Mouse (Mus musculus): ENCODE measurements around the gene Htr6.

Htr6 gene

GRCm38 (mm10) chr4:139042611-139043010 is 32.8 kb downstream of the Htr6 start:
- no peak for DNase-seq

- DNase-seq, result no peak
Observed at GRCm38 (mm10) chr4:139040084-139040839, 35.1 kb downstream of the Htr6 start.

GRCm38 (mm10) chr4:139037795-139038607 is 37.4 kb downstream of the Htr6 start:
- no peak for DNase-seq

- DNase-seq, result no peak
Observed at GRCm38 (mm10) chr4:139035799-139036198, 39.6 kb downstream of the Htr6 start.

GRCm38 (mm10) chr4:139034942-139035341 is 40.4 kb downstream of the Htr6 start:
- DNase-seq, result no peak

- DNase-seq, result no peak
Observed at GRCm38 (mm10) chr4:139034540-139034939, 40.8 kb downstream of the Htr6 start.

GRCm38 (mm10) chr4:139034010-139034367 is 41.4 kb downstream of the Htr6 start:
- DNase-seq, result no peak

- no peak for DNase-seq
Observed at GRCm38 (mm10) chr4:139033263-139034009, 41.9 kb downstream of the Htr6 start.

GRCm38 (mm10) chr4:139032521-139032920 is 42.8 kb downstream of the Htr6 start:
- DNase-seq, result no peak

- no peak for DNase-seq
Observed at GRCm38 (mm10) chr4:139030675-139031074, 44.7 kb downstream of the Htr6 start.

GRCm38 (mm10) chr4:139024379-139024778 is 51.0 kb downstream of the Htr6 start:
- DNase-seq, result peak in 1 of 2 experiments; percentile 14

- no peak for DNase-seq
Observed at GRCm38 (mm10) chr4:139020385-139020784, 55.0 kb downstream of the Htr6 start.

- no peak for DNase-seq
Observed at GRCm38 (mm10) chr4:139019413-139019812, 56.0 kb downstream of the Htr6 start.

- no peak for DNase-seq
Observed at GRCm38 (mm10) chr4:139018976-139019375, 56.4 kb downstream of the Htr6 start.

GRCm38 (mm10) chr4:139018388-139018787 is 57.0 kb downstream of the Htr6 start:
- DNase-seq, result no peak

- DNase-seq, result no peak
Observed at GRCm38 (mm10) chr4:139014793-139015192, 60.6 kb downstream of the Htr6 start.

GRCm38 (mm10) chr4:139013281-139013680 is 62.1 kb downstream of the Htr6 start:
- no peak for DNase-seq

- no peak for DNase-seq
Observed at GRCm38 (mm10) chr4:139011201-139011702, 64.1 kb downstream of the Htr6 start.
